Mouse (Mus musculus): Measurements from ENCODE around the gene Chchd4. TPM values are rescaled to one million over a fixed set of nuclear protein-coding genes. Genes with fewer than 3 reads are reported as not detected.

Gene Chchd4
- polyA plus RNA-seq, 1 experiment, result 0.15 TPM

- Histone ChIP-seq H3K9me3 (ENCODE audit: control insufficient read depth, low read length) (no peaks in the 10 kb centered on the region; the same call in 1 of the 2 replicates), H3K4me1 (ENCODE audit: control insufficient read depth) (no peaks in the 10 kb centered on the region), H3K27me3 (ENCODE audit: control insufficient read depth) (no peaks in the 10 kb centered on the region), H3K36me3 (ENCODE audit: control insufficient read depth) (peaks cover 38% of the 10 kb centered on the region), H3K4me3 (replicated peaks) (no peak overlapping the region)
- TF ChIP-seq GATA1 (IDR thresholded peaks at IDR 0.05; ENCODE audit: low read length) (no peak), TAL1 (IDR thresholded peaks at IDR 0.05; ENCODE audit: low read length) (no peak)
These were observed 34.7 kb upstream of the Chchd4 start for GRCm38 (mm10) chr6:91508041-91508440.

- H3K4me3 ChIP-seq (replicated peaks), result no peak overlapping the region
- no peak for TF ChIP-seq GATA1 (IDR thresholded peaks at IDR 0.05; ENCODE audit: low read length)
- no peak for TF ChIP-seq TAL1 (IDR thresholded peaks at IDR 0.05; ENCODE audit: low read length)
These were observed 32.7 kb upstream of the Chchd4 start for GRCm38 (mm10) chr6:91506036-91506435.

GRCm38 (mm10) chr6:91503302-91503701 is 30.0 kb upstream of the Chchd4 start:
- H3K4me1 ChIP-seq (ENCODE audit: control insufficient read depth), result no peaks in the 10 kb centered on the region
- H3K9me3 ChIP-seq (ENCODE audit: control insufficient read depth, low read length), result no peaks in the 10 kb centered on the region; the same call in 1 of the 2 replicates
- TF ChIP-seq GATA1 (IDR thresholded peaks at IDR 0.05; ENCODE audit: low read length), result no peak
- no peak for TF ChIP-seq TAL1 (IDR thresholded peaks at IDR 0.05; ENCODE audit: low read length)
- no peaks in the 10 kb centered on the region for H3K27me3 ChIP-seq (ENCODE audit: control insufficient read depth)
- H3K36me3 ChIP-seq (ENCODE audit: control insufficient read depth), result peaks cover 74% of the 10 kb centered on the region
- no peak overlapping the region for H3K4me3 ChIP-seq (replicated peaks)

More at GRCm38 (mm10) chr6:91506036-91506435, 32.7 kb upstream of the Chchd4 start:
- Histone ChIP-seq H3K9me3 (ENCODE audit: control insufficient read depth, low read length) (no peaks in the 10 kb centered on the region; the same call in 1 of the 2 replicates), H3K4me1 (ENCODE audit: control insufficient read depth) (no peaks in the 10 kb centered on the region), H3K36me3 (ENCODE audit: control insufficient read depth) (peaks cover 48% of the 10 kb centered on the region), H3K27me3 (ENCODE audit: control insufficient read depth) (no peaks in the 10 kb centered on the region)

- H3K36me3 ChIP-seq (ENCODE audit: control insufficient read depth), result peaks cover 56% of the 10 kb centered on the region
- H3K4me3 ChIP-seq (replicated peaks), result no peak overlapping the region
- no peaks in the 10 kb centered on the region for H3K27me3 ChIP-seq (ENCODE audit: control insufficient read depth)
- H3K9me3 ChIP-seq (ENCODE audit: control insufficient read depth, low read length), result no peaks in the 10 kb centered on the region
- TF ChIP-seq GATA1 (IDR thresholded peaks at IDR 0.05; ENCODE audit: low read length), result no peak
- no peak for TF ChIP-seq TAL1 (IDR thresholded peaks at IDR 0.05; ENCODE audit: low read length)
- no peaks in the 10 kb centered on the region for H3K4me1 ChIP-seq (ENCODE audit: control insufficient read depth)
These were observed 21.2 kb upstream of the Chchd4 start for GRCm38 (mm10) chr6:91494526-91494925.

- no peaks in the 10 kb centered on the region for H3K27me3 ChIP-seq (ENCODE audit: control insufficient read depth)
- no peak for TF ChIP-seq TAL1 (IDR thresholded peaks at IDR 0.05; ENCODE audit: low read length)
- TF ChIP-seq GATA1 (IDR thresholded peaks at IDR 0.05; ENCODE audit: low read length), result no peak
- H3K4me3 ChIP-seq (replicated peaks), result no peak overlapping the region
- H3K9me3 ChIP-seq (ENCODE audit: control insufficient read depth, low read length), result no peaks in the 10 kb centered on the region
- peaks cover 49% of the 10 kb centered on the region for H3K36me3 ChIP-seq (ENCODE audit: control insufficient read depth)
- H3K4me1 ChIP-seq (ENCODE audit: control insufficient read depth), result no peaks in the 10 kb centered on the region
These were observed 19.7 kb upstream of the Chchd4 start for GRCm38 (mm10) chr6:91493053-91493452.

- Histone ChIP-seq H3K4me3 (replicated peaks) (no peak overlapping the region), H3K27me3 (ENCODE audit: control insufficient read depth) (no peaks in the 10 kb centered on the region), H3K9me3 (ENCODE audit: control insufficient read depth, low read length) (no peaks in the 10 kb centered on the region), H3K4me1 (ENCODE audit: control insufficient read depth) (no peaks in the 10 kb centered on the region), H3K36me3 (ENCODE audit: control insufficient read depth) (peaks cover 59% of the 10 kb centered on the region)
- TF ChIP-seq TAL1 (IDR thresholded peaks at IDR 0.05; ENCODE audit: low read length) (no peak), GATA1 (IDR thresholded peaks at IDR 0.05; ENCODE audit: low read length) (no peak)
These were observed 17.7 kb upstream of the Chchd4 start for GRCm38 (mm10) chr6:91491004-91491403.

- Histone ChIP-seq H3K4me1 (ENCODE audit: control insufficient read depth) (no peaks in the 10 kb centered on the region), H3K9me3 (ENCODE audit: control insufficient read depth, low read length) (no peaks in the 10 kb centered on the region), H3K36me3 (ENCODE audit: control insufficient read depth) (peaks cover 65% of the 10 kb centered on the region), H3K4me3 (replicated peaks) (no peak overlapping the region), H3K27me3 (ENCODE audit: control insufficient read depth) (no peaks in the 10 kb centered on the region)
- TF ChIP-seq GATA1 (IDR thresholded peaks at IDR 0.05; ENCODE audit: low read length) (no peak), TAL1 (IDR thresholded peaks at IDR 0.05; ENCODE audit: low read length) (no peak)
These were observed 16.5 kb upstream of the Chchd4 start for GRCm38 (mm10) chr6:91489872-91490271.

GRCm38 (mm10) chr6:91488496-91489212 is 15.3 kb upstream of the Chchd4 start:
- Histone ChIP-seq H3K4me3 (replicated peaks) (no peak overlapping the region), H3K36me3 (ENCODE audit: control insufficient read depth) (peaks cover 72% of the 10 kb centered on the region), H3K27me3 (ENCODE audit: control insufficient read depth) (no peaks in the 10 kb centered on the region), H3K9me3 (ENCODE audit: control insufficient read depth, low read length) (no peaks in the 10 kb centered on the region), H3K4me1 (ENCODE audit: control insufficient read depth) (no peaks in the 10 kb centered on the region)
- no peak for TF ChIP-seq GATA1 (IDR thresholded peaks at IDR 0.05; ENCODE audit: low read length)
- no peak for TF ChIP-seq TAL1 (IDR thresholded peaks at IDR 0.05; ENCODE audit: low read length)

GRCm38 (mm10) chr6:91486736-91487453 is 13.5 kb upstream of the Chchd4 start:
- Histone ChIP-seq H3K4me1 (ENCODE audit: control insufficient read depth) (no peaks in the 10 kb centered on the region), H3K27me3 (ENCODE audit: control insufficient read depth) (no peaks in the 10 kb centered on the region), H3K36me3 (ENCODE audit: control insufficient read depth) (peaks cover 80% of the 10 kb centered on the region), H3K9me3 (ENCODE audit: control insufficient read depth, low read length) (no peaks in the 10 kb centered on the region), H3K4me3 (replicated peaks) (no peak overlapping the region)
- TF ChIP-seq GATA1 (IDR thresholded peaks at IDR 0.05; ENCODE audit: low read length), result no peak
- no peak for TF ChIP-seq TAL1 (IDR thresholded peaks at IDR 0.05; ENCODE audit: low read length)
